Mouse (Mus musculus) limb, embryonic 15.5 days (tissue): ENCODE results near the gene Tdpoz4. TPM values are rescaled to one million over a fixed set of nuclear protein-coding genes. Genes with fewer than 3 reads are reported as not detected.
"Not testable (repeated sequence)": the region's sequence is repeated elsewhere in the genome, so short reads cannot be mapped to it uniquely, and the experiment has no call there.

Source experiments
- ATAC-seq: fragments of 200-750 bp; cut with Nextera tagmentation; 2 replicates; pipeline ENCODE4 v1.8.0; 2017; ENCODE audit warnings: low read depth, moderate TSS enrichment; ENCODE audit not compliant: insufficient number of reproducible peaks, low FRiP score, low TSS enrichment
- H3K27ac ChIP-seq: fragments of 300-500 bp; sonication (generic); 2 replicates; pipeline ENCODE4 v1.5.1; 2015; ENCODE audit warnings: moderate library complexity, mild to moderate bottlenecking, inconsistent platforms
- H3K27me3 ChIP-seq: fragments of 300-500 bp; sonication (generic); 2 replicates; pipeline ENCODE4 v1.6.1; 2015; ENCODE audit warnings: inconsistent platforms
- H3K36me3 ChIP-seq: fragments of 300-500 bp; sonication (generic); 2 replicates; pipeline ENCODE4 v1.6.1; 2015; ENCODE audit warnings: inconsistent platforms
- H3K4me1 ChIP-seq: fragments of 300-500 bp; sonication (generic); 2 replicates; pipeline ENCODE4 v1.6.1; 2015; ENCODE audit warnings: inconsistent platforms
- H3K4me2 ChIP-seq: fragments of 300-500 bp; sonication (generic); 2 replicates; pipeline ENCODE4 v1.6.1; 2015; ENCODE audit warnings: mild to moderate bottlenecking, inconsistent platforms
- H3K4me3 ChIP-seq: fragments of 300-500 bp; sonication (generic); 2 replicates; pipeline ENCODE4 v1.5.1; 2015; ENCODE audit warnings: mild to moderate bottlenecking, inconsistent platforms
- H3K9ac ChIP-seq: fragments of 300-500 bp; sonication (generic); 2 replicates; pipeline ENCODE4 v1.6.1; 2015; ENCODE audit warnings: inconsistent platforms
- H3K9me3 ChIP-seq: fragments of 300-500 bp; sonication (generic); 2 replicates; pipeline ENCODE4 v1.6.1; 2016; ENCODE audit warnings: inconsistent platforms
- WGBS: fragments of 180-500 bp; shearing (Covaris S2); methylation state at CpG from one replicate; pipeline ENCODE4 v1.1.7; 2015; 5-methylcytosine and 5-hydroxymethylcytosine counted together
- polyA plus RNA-seq: library from polyadenylated mRNA; unstranded; fragments of >200 nt; fragmentation: Nextera tagmentation; extraction: Ambion mirVana; gene quantifications from 2 replicates; pipeline ENCODE4 v1.2.1, GENCODE M21; 2015

Tdpoz4 gene
- polyA plus RNA-seq, result not detected in 2 replicates

DNA sequence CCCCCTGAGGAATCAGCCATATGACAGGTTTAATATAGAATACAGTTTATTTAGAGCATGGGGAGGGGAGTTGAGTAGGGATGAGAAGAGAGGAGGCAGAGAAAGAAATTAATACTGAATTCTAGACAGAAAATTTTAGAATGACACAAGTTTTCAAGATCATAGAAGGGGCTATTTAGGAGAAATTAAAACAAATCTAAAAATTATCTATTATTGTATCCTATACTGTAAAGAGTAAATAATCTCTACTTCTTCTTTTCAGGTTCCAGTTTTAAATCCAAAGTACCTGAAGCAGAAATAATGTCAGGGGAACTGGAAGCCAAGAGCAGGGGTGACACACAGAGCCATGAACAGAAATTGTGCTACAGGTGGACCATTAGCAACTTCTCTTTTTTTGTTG lies at the start of gene Tdpoz4:
Tdpoz4 (plus strand) TSS at position 301 of the 400 bp plus-strand sequence.
- not testable (repeated sequence) for H3K4me3 ChIP-seq, H3K27me3 ChIP-seq, ATAC-seq, H3K9ac ChIP-seq, H3K4me1 ChIP-seq, H3K36me3 ChIP-seq, H3K27ac ChIP-seq, H3K9me3 ChIP-seq, H3K4me2 ChIP-seq

DNA sequence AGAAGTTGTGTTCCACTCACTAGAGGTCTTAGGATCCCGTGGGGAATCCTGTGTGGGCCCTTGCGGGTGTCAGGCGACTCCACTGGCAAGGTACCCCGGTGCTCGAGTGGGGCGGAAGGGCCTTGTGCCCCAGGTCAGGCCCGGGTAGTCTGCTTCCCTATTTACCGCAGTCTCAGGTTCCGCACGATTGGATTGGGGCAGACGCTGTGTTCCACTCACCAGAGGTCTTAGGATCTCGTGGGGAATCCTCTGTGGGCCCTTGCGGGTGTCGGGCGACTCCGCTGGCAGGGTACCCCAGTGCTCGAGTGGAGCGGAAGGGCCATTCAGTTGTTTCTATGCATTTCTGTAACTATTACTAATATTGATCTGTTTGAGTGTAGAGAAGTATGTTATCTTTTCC lies 42.2 kb upstream of the Tdpoz4 start:
- not testable (repeated sequence) for ATAC-seq, H3K4me3 ChIP-seq, H3K36me3 ChIP-seq, H3K4me1 ChIP-seq, H3K27me3 ChIP-seq, H3K9me3 ChIP-seq, H3K9ac ChIP-seq, H3K27ac ChIP-seq, H3K4me2 ChIP-seq
- WGBS, result 90% methylated on average over 18 of the region's 18 CpGs

DNA sequence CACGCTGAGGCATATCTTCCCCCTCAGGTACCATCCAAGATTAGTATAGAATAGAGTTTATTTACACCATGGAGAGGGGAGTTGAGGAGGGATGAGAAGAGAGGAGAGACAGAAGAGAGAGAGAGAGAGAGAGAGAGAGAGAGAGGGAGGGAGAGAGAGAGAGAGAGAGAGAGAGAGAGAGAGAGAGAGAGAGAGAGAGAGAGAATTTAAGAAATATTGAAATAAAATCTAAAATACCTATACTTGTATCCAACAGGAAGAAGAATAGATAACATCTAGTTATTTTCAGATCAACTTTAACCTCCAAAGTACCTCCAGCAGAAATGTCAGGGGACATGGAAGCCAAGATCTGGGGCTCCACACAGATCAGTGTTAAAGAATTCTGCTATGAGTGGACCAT lies 23.5 kb upstream of the Tdpoz4 start, which contains the start of gene Gm5773:
Gm5773 (plus strand) TSS at position 301 of the 400 bp plus-strand sequence.
- not testable (repeated sequence) for ATAC-seq, H3K9ac ChIP-seq
- 65% methylated on average over 1 of the region's 1 CpGs for WGBS

GRCm38 (mm10) chr3:93813341-93813740 lies 17.1 kb downstream of the Tdpoz4 start:
- H3K4me2 ChIP-seq, ATAC-seq, H3K27me3 ChIP-seq, H3K4me3 ChIP-seq, H3K27ac ChIP-seq, H3K9ac ChIP-seq, H3K9me3 ChIP-seq, H3K36me3 ChIP-seq, H3K4me1 ChIP-seq: not testable (repeated sequence)

More for the DNA sequence above, 23.5 kb upstream of the Tdpoz4 start, which contains the start of gene Gm5773:
- not testable (repeated sequence) for H3K4me2 ChIP-seq, H3K4me1 ChIP-seq, H3K27ac ChIP-seq, H3K9me3 ChIP-seq, H3K36me3 ChIP-seq, H3K4me3 ChIP-seq, H3K27me3 ChIP-seq

- not testable (repeated sequence) for H3K4me1 ChIP-seq, ATAC-seq, H3K9ac ChIP-seq, H3K4me3 ChIP-seq, H3K9me3 ChIP-seq, H3K27ac ChIP-seq, H3K27me3 ChIP-seq, H3K4me2 ChIP-seq, H3K36me3 ChIP-seq
- WGBS, result 80% methylated on average over 1 of the region's 1 CpGs
Measured at GRCm38 (mm10) chr3:93825720-93826119, 29.5 kb downstream of the Tdpoz4 start, which contains the start of gene Tdpoz3. Gene Tdpoz3 (plus strand): TSS chr3:93826020.

Other genes with a start within 250 kb of the Tdpoz4 start
- gene S100a10, start 241.3 kb upstream of the Tdpoz4 start, polyA plus RNA-seq, result 826 and 857 TPM in 2 replicates
- not detected in 2 replicates for gene Tdpoz2, start 143.7 kb upstream of the Tdpoz4 start, polyA plus RNA-seq
- gene Tdpoz1, start 120.1 kb upstream of the Tdpoz4 start, polyA plus RNA-seq, result not detected in 2 replicates
- gene Gm37596, start 103.3 kb upstream of the Tdpoz4 start, polyA plus RNA-seq, result not detected in 2 replicates
- gene Gm5773, start 23.4 kb upstream of the Tdpoz4 start, polyA plus RNA-seq, result not detected in 2 replicates
- gene Tdpoz3, start 29.6 kb downstream of the Tdpoz4 start, polyA plus RNA-seq, result not detected in 2 replicates
- gene Gm9117, start 147.1 kb downstream of the Tdpoz4 start, polyA plus RNA-seq, result not detected in 2 replicates
- not detected in 2 replicates for gene Tdpoz5, start 164.9 kb downstream of the Tdpoz4 start, polyA plus RNA-seq